Mouse (Mus musculus): Measurements from ENCODE around the gene Ube2h.
"Not testable (repeated sequence)": the region's sequence is repeated elsewhere in the genome, so short reads cannot be mapped to it uniquely, and the experiment has no call there.

The Ube2h gene

DNA sequence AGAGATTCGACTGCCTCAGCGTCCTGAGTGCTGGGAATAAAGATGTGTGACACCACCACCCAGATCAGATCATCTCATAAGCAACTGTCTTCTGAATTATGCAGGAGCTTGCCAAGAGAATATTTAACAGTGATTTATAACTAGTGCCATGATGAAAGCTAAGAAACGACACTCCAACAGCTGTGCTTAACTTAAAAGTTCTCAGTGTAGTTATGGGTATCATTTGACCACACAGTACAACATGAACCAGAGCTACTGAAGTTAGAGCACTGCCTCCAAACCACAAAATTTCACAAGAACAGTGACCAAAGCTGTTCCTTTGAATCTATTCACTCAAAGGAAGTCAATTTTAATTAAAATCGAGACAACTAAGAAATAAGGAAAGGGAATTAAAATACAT is 61.4 kb downstream of the Ube2h start:
- no peak for DNase-seq

DNA sequence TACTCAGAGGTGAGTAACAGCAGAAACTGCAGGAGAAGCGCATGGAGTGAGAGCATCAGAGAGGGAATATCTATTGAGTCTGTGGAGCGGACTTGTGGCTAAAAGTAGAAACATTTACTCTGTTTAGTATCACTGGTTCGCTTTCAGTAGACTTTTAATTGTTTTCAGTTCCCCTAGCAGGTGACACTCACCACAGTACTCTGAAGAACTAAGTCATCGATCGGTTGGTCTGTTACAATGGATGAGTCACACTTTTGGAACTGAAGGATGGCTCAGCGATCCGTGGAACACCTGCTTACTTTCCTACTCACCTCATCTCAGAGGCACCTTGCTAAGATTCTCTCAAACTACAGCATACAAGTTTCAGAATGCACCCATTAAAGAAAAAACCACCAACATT is 64.2 kb downstream of the Ube2h start:
- no peak for DNase-seq

DNA sequence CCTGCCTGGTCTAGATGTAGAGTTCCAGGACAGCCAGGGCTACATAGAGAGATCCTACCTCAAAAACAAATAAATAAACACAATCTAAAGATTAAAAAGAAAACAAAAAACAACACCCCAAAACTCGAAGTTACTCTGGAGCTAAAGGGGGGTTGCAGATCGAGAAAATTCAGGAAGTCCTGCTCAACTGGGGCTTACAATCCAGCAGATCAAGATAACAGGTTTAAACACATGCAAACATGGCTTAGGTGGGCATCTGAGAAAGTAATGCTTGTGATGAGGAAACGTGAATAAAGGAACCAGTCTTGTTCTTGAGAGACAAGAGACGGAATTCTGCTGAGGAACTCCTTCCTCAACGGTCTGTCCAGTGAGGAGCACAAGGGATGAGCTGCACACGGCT is 65.1 kb downstream of the Ube2h start:
- no peak for DNase-seq

DNA sequence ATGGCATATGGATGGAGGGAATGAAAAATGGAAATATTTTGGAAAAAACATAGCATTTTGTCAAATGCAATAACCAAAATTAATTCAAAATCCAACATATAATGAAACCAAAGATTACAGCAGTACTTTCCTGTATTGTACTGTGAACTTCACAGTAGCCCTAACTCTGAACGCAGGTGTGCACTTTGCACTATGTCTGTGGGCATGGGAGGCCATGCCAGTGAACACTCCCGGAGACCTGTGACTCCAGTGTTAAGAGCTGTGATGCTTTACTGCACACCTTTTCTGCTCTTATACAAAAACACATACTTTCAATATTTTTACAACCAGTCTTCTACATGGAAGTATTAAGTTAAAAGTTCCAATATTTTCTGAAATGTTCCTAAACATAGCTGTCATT is 66.3 kb downstream of the Ube2h start:
- DNase-seq = no peak

DNA sequence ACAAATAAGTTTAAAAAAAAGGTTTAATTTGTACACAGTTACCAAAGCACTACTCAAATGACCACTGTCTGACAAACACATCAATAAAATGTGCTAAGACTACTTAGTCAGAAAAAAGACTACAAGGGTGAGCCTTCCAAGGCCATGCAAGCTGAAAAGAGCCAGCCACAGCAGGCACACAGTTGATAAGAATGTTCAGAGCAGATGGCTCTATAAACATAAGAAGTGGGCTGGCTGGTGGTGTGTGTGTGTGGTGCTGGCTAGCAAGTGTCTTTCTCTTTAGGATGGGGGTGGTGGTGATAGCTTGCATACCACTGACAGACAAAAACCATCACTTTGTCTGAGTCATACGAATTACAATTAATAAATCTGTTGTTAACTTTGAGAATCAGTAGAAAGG is 67.8 kb downstream of the Ube2h start:
- peak; percentile 22 to 29 for DNase-seq

DNA sequence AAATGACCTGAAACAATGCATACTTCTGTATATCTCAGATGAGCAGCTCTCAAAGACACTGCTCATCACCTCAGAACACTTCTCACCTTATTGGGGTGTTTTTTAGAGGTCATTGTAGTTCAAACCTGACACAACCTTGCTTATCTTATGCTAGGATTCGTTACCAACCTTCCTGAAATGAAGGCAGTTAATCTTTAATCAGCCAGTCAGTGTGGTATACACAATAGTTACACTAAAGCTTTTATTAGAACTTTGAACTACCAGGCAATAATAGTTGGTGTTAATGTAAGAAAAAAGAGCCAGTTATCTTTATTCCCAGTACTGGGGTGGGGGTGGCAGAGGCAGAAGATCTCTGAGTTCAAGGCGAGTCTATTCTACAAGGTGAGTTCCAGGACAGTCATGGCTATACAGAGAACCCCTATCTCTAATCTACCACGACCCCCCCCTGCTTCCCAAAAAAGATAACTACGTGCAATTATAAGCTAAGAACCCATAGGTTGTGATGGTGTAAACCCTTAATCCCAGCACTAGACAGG is 72.5 kb downstream of the Ube2h start:
- DNase-seq = no peak

DNA sequence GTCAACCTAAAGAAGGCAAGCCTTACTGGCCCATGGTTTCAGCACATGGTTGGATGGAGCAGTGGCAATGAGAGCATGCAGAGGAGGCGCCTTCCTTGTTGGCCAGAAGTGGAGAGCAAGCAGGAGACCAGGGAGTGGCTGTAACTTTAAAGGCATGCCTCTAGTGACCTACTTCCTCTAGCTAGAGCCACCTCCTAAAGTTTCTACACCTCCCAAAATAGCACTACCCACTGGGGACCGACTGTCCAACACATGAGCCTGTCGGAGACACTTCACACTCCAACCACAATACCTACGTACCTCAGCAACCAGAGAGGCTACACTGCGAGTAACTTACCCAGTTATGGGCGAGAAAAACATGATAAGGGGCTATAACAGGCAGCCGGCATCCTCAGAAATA is 74.1 kb downstream of the Ube2h start:
- DNase-seq = no peak

DNA sequence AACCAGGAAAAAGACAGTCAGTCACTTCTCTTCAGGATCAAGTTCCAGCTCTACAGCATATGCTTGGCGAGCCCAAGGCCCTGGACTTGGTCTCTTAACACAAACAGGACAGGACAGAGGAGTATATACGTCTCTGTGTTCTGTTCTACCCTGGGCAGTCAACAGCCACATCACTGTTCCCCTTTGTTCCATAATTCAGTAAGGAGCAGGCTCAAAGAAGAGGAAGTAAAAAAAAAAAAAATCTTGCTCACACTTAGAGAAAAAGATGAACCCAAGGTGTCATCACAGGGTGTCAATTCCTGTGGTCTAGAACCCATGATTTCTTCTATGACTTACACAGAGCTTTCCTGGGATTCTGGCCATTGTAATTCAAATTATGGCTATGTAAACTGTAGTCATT is 75.4 kb downstream of the Ube2h start:
- no peak for DNase-seq

DNA sequence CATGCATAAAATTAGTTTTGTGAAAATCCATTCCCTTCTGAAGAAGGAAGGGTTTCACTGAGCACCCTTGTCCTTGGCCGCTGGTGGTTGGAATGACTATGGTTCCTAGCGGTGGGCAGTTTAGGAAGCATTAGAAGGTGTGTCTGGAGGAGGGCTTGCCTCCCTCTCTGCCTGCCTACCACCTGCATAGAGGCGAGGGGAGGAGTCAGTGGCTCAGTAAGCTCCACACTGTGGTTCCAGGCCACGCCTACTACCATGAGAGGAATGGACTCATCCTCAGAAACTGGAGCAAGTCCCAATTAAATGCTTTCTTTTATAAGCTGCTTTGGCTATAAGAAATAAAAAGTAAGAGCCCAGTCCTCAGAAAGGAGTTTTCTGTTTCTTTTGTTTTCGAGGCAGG is 76.0 kb downstream of the Ube2h start:
- DNase-seq = no peak

DNA sequence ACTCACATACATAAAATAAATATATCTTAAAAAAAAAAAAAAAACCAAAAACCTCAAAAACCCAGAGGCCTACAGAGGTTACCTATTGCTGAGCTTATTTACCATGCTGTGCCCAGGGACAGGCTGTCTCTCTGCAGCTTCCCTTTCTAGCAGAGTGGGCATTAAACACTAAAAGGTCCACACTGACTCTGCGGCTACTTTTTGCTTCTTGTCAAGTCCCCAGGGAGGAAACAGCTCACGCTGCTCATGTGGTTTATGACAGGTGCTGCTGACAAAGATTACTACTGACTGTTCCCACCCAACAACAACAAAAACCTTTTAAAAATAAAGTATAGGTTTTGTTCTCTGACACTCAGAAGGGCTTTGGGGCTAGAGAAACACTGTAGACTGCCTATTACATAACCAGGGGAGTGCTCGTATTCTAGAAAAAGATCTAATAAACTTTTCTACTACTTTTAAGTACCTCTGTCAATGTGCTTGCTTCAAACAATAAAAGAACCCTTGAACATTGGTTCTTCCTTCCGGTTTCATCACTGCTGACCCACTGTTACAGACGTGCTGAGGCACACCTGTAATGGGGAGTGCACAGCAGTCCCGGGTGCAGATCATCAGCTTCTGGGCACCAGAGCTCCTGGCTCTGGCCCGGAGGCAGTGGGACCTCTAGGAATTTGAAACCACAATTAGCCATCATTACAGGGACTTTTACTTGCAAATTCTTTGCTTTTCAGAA is 77.2 kb downstream of the Ube2h start:
- no peak for DNase-seq

DNA sequence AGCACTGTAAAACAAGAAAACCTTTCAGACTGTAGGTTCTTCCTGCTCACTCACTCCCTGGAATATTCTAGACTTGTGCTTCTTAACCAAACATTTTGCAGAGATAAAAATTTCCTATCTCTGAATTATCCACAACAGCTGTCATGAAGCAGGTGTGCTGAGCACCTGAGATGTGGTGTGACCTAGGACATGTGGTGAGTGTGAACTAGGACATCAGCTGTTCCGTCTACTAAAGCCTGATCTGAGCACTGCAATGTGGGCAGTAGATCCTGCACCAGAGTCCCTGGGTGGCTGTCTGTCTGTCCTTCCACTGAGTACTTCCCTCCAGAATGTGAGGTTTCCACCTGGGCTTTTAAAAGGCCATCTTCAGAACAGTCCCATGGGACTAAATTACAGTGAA is 79.6 kb downstream of the Ube2h start:
- no peak for DNase-seq

DNA sequence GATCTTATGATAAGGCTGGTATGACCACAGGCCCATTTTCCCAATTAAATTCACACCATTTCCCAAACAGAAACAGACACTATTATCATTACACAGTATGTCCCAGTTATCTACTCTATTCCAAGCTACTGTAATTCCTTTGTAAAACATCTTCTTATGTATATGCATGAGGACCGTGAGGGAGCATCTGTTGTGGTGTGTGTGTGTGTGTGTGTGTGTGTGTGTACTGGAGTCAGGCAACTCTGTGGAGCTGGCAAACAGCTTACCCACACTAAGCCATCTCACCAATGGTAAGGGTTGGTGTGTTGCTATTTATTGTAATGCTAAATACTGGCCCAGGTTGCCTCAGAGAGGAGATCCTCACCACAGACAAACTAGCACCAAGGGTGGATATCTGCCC is 82.0 kb downstream of the Ube2h start:
- DNase-seq = no peak

DNA sequence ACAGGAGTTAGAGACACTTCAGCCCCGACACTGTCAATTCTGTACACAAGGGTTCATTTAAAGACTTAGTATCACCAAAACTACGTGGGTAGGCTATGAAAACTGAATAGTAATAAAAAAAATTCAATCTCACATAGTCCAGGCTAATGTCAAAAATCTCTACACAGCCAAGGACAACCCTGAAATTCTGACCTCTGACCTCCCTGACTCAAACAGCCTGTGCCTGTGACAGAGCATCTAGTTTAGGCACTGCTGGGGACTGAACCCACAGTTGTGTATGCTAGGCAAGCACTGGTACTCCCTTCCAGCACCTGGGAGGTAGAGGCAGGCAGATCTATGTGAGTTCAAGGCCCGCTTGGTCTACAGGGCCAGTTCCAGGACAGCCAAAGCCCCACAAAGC is 86.8 kb downstream of the Ube2h start:
- DNase-seq = no peak

DNA sequence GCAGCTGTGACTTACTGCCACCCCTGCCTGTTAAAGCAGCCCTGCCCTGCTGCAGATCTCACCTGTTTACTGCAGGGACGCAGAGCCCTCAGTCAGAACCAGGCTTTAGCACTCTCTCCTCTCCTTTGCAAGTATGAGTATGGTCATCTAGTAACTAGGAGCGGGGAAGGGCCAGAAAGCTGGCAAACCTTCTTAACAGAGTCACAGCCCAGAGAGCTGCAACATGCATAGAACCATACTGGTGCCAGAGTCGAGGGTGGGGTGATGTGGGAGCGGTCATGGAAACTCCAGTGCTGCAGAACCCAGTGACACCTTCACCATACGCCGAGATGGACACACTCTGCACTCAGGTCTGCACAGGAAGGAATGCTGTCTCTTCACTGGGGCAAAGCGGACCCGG is 91.9 kb downstream of the Ube2h start:
- no peak for DNase-seq

DNA sequence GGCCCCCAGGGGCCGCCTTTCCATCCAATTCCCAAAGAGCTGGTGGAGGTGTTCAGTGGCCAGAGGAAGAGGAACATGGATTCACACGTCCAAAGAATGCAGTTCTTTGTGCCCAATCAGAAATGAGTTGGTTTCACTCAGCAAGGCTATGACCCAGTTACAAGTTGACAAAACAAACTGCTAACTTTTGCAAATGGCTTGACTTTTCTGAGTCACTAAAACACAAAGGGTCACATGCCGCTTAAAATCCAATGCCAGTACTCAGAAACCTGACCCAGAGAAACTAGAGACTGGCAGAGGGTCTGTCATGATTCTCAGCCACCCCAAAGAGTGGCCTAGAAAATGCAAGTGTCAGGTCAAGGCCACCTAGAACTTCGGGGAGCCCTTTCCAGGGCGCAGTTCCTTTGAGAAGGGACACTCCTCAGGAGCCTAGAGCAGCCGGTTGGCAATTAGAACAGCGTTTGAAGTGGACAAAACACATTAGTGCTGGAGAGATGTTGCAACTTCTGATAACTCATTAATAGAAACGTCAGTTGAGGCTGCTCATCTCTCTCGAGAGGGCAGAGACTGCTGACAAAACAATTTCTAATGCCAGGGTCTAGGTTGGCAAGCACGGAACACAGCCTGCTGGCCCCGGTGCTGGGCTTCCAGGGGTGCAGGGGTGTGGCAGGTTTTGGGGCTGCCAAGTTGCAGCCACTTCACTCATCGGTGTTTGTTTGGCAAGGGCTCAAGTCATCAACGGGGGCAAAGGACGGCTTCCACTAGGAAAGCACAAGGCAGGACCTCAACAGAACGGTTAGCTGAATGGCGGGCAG is 92.5 kb downstream of the Ube2h start:
- DNase-seq = peak; percentile 39 to 56

DNA sequence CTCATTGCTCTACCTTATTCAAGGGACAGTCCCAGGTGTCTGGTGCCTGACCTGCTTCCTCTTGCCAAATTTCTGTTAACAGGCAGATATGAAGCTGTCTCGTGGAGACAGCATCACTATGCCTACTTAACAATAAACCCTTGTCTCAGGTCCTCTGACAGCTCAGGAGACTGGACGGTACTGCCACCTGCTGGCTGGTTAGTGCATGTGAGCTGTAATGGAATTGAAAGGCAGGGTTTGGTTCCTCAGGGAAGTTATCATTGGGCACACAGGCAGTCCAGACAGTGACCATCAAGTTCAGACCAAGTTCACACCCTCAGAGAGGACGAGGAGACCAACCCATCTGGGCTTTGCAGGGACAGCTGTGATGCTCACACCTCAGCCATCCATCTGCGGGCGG is 93.6 kb downstream of the Ube2h start:
- DNase-seq = peak; percentile 88 to 89

DNA sequence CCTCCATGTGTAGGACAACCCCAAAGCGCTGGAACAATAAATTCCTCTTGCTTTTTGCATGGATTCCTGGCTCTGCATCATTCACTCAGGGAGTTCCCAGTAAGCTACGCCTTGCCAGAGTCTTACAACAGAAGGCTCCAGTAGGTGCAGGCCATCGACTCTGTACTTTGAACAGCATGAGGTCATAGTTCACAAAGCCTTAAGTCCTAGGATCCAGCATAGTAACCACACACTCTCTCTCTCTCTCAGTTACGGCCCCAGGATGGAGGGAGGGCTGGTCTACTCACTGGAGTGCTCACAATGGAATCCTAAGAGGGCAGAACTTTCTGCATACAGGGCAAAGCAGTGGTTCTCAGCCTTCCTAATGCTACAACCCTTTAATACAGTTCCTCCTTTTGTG is 95.5 kb downstream of the Ube2h start:
- no peak for DNase-seq

DNA sequence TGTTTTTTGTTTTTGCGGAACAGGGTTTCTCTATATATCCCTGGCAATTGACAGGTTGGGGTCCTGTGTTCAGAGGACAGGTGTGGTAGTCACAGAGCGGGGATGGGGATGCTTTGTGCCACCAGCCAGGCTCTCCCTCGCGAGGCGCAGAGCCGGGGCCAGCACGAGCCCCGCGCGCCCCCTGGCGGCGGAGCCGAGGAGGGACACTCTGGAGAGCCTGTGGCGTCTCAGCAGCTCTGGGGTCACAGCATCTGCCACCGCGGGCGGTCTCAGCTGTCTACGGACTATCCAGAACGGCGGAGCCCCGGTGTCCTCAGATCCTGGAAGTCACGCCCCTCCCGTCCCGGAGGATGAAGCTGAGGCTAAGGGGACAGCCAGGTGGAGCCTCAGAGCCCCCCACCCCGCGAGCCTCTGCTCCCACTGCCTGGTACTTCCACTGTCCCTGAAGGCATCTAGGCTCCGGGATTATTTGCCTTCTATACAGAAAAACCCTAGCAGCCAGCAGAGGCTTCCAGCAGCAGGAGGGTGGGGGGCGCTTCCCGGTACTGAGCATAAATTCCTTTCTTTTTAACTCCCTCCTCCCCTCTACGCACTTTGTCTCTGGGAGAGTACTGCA is 98.6 kb downstream of the Ube2h start:
- peak; percentile 88 to 89 for DNase-seq

DNA sequence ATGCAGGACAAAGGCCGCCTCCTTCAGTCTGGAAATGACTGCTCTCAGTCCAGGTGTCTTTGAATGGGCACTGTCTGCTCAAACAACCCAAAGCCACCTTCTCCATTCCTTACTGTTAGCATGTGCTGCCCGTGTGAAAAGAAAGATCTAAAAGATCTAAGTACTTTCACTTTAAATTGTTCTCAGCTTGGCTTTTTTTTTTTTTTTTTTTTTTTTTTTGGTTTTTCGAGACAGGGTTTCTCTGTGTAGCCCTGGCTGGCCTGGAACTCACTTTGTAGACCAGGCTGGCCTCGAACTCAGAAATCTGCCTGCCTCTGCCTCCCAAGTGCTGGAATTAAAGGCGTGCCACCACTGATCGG is 99.2 kb downstream of the Ube2h start:
- DNase-seq = not testable (repeated sequence)

DNA sequence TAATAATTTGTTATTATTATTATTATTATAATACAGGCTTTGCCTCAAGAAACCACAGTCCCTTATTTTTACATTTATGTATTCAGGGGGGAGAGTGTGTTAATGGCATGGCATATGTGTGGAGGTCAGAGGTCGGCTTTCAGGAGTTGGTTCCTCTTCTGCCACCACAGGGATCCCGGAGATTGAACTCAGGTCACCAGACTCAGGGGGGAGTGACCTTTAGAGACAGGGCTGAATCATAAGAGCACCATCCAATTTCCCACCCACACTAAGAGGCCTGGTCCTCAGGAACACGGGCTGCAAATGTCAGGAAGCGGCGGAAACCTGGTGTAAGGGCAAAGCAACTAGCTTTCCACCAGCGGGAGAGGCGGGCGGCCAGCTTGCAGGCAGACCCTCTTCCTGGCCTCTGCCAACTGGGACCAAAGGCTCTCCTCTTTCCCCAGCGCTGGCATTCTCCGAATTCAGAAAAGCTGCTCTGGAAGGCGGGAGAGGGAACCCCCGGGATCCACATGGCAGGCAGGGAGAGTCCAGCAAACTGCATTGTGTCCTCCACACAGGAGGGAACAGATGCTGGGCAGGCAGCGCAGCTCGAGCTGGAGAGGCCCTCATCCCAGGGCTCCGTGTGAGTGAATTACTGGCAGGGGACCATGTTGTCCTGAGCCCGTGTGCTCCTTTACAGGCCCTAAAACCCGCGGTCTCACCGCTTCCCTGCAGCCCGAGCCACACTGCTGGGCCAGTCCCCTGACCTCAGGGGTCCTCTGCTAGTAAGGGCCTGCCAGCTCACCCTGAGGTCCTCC is 99.8 kb downstream of the Ube2h start:
- peak; percentile 58 to 73 for DNase-seq

DNA sequence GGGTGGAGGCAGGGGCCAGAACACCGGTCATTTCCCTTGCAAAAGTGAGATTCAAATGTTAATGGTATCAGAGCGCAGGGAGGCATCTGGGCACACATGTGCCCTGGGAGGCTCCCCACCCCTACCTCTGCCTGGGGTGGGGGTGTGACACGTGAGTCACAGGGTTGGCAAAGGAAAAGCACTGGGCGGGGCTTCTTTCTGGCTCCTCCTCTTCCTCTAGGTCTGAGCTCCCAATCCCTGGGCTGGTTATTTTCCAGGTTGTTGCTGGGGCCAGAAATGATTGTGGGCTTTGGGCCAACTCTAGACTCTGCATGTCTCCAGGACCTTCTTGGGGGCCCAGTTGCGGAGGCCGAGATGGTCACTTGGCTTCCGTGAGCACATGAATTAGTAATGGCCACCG is 108.2 kb downstream of the Ube2h start:
- DNase-seq = peak; percentile 56 to 66

DNA sequence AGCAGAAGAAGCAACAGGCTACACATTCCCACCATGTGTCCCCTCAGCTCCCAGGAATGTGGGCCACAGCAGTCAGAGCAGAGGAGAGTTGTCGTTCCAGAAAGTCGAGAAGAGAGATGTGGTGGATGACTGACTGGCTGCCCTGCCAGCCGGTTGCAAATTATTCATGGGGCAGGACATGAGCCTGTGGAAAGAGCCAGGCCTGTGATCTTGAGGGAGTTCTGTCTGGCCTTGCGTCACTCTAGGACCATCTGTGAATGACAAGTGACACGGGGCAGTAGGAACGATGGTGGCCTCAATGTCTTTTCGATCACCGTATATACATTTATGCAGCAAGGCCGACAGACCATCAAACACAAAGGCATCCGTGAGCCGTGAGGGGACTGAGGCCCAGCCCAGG is 108.7 kb downstream of the Ube2h start:
- DNase-seq = no peak

DNA sequence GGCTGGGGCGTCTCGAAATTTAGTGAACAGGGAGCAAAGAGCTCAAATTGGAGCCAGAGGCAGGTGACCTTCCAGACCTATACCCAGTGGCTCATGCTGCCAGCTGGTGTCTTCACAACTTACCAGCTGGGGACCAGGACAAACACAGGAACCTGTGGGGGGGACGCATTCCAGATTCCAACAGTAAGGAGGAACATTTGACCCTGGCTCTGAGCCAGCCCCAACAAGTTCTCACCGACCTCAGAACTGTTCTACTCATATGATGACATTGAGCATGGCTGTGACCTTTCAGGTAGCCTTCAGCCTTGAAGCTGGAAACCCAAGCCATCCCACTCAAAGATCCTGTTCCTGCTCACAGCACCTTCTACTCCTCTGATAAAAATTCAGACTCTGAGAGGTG is 120.7 kb downstream of the Ube2h start:
- no peak for DNase-seq
